Mouse (Mus musculus) right cerebral cortex, adult 18-20 months (tissue): Measurements from ENCODE around the gene Tmem189.

Source experiments
- DNase-seq: peaks from one replicate; pipeline ENCODE4 v3.0.0; 2022; ENCODE audit warnings: mixed read lengths

The Tmem189 gene

DNA sequence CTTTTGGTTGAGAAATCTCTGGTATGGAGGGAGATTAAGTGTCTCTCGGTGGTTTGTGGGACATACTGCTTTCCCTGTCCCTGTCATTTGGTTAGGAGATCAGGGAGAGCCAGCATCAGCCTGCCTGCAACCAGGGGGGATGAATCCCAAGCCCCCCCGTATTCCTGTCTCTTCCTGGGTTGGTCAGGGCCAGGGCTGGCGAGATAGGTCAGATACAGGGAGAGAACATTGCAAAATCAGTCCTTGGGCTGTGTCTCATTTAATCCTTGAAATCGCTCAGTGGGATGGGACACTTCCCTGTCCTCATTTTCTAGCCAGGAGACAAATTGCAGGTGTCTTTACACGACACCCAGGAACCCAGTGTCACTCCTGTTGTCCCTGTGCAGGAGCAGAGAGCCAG is 10.4 kb upstream of the Tmem189 start:
- no peak for DNase-seq

DNA sequence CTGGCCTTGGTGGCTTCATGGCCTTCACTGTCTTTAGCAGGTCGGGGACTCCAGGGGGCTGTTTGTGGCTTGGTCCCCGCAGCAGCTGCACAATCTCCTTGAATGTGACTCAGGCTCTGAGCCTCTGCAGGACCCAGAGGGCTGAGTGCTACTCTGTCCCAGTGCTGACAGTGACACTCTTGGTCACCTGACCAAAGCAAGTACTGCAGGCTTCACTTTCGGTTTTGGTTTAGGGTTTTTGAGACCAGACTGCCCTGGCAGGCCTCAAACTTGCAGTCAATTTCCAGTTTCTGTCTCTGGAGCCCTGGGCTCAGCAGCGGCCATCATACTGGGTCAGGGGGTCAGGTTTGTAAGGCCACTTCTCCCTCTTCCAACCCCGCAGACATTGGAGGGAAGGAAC is 8.3 kb upstream of the Tmem189 start:
- no peak for DNase-seq

DNA sequence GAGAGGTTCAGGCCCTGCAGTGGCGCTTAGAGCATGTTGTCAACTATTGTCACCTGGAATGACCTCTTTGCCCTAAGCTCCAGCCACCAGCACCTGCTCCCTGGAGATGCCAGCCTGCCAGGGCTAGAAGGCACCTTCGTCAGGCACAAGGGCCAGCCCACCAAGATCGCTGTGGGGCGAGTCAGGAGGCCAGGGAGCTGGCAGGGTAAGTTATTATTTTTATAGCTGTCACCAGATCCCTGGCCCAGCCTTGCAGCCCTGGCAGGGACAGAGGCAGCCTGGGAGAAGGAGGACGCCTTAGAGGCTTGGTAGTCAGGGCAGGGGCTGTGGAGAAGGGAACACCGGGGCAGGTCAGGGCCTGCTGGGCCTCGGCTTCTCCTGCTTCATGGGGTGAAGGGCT is 6.5 kb upstream of the Tmem189 start:
- no peak for DNase-seq

DNA sequence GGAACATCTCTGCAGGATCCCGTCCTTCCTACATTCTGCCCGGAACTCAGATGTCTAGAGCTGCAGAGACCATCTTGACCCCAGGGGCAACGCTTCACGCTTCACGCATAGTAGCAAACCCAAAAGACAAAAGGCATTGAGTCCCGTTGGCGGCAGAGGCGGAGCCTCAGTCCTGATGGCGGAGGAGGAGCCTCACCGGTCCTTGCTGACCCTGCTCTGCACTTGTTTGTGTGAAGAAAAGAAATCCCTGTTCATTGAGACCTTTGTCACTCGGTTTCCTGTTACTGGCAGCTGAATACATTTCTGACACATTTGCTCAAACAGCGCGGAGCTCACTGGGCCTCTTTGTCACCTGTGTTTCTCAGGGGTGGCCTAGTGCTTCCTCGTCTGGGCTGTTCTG is 5.9 kb upstream of the Tmem189 start:
- no peak for DNase-seq

DNA sequence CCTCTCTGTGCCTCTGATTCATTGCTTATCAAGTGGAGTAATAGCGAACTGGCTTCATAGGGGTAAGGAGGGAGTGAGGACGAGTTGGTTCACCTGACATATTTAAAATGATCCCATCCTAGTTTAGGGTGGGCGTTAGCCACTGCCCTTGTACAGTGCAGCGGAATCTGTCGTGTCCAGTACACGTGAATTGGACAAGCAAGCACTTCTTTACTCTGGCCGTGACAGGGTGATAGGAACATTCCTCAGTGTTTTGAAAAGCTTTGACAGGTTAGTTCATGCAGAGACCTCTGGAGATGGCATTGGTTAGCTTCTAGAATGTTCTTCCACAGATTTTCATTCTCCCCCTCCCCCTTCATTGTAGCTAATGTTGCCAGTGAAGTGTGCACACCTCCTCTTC is 5.3 kb upstream of the Tmem189 start:
- DNase-seq: no peak

DNA sequence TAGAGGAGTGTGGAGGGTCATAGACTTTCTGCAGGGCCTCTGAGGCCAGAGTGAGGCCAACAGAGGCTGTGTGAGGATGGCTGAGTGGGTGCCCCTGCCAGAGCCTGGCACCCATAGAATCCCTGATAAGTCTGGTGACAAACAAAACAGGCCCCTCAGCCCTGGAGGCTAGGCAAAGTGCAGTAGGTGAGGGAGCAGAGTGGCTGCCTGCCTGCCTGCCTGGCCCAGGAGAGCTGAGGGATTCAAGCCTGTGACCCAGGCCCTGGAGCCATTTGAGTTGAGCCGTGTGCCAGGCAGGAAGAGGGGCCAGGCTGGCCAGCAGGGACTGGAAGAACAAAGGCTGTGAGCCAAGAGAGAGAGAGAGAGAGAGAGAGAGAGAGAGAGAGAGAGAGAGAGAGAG is 4.6 kb upstream of the Tmem189 start:
- no peak for DNase-seq

DNA sequence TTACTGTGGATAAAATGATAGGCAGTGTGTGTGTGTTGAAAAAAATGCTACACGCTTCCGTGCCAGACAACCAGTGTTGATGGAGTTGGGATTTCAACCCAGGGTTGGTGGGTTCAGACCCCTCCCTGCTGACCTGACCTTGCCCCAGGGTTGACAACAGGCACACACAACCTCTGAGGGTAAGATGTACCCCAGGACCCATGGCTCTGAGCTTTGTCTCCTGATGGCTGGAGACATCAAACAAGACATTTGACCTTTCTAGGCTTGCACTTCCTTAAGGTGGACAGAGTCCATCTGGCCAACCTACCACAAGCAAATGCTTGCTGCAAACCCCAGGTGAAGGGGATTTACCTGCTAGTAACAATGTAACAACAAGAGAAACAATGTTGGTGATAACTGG is 3.9 kb upstream of the Tmem189 start:
- DNase-seq: no peak

DNA sequence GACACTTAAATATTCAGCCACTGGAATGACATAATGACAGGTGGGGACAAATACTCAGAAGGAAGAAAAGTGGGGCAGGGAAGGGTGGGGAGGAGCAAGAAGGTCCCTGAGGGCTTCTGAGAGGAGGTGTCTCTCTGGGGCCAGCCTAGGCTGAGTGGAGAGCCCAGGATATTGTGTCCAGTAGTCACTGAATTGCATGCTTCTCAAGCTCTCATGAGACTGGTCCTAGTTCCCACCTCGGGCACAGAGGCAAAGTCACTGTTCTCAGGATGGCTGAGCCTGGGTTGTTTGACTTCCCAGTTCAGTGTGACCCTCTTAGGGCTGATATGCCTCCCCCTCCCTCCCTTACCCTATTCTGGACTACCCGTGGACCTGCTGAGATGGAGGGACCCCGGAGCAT is 3.2 kb upstream of the Tmem189 start:
- DNase-seq: no peak

DNA sequence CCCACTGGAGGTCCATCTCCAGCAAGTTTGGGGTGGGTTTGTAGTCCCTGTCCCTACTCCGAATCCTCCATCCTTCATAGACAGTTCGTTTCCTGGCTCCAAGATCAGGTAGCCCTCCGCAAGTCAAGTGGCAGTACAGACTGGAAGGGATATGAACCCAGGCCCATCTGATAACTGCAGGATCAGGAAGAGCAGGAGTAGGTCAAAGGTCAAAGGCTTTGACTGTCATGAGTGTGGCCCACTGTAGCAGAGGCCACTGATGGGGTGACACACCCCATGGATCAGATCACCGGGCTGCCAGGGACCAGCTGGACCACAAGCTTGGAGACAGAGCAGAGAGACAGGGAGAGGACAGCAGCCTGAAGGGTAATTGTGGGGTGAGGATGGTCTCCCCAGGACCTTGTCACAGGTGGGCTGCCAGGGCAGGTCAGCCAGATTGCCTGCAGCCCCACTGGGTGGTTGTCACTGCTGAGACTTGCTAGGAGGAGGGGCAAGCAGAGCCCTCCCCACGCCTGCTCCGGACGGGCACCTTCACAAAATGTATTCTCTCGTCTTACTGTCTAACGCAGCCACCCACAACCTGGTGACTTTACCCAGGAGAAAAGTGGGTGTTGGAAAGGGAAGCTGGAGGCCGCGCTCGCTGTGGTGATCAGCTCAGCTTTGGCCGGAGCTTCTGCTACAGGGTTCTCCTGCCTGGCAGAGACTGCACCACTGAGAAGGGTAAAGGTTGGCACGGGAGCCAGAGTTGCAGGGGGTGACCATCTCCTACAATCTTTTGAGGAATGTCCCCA is 2.4 kb upstream of the Tmem189 start:
- DNase-seq: peak; percentile 68

DNA sequence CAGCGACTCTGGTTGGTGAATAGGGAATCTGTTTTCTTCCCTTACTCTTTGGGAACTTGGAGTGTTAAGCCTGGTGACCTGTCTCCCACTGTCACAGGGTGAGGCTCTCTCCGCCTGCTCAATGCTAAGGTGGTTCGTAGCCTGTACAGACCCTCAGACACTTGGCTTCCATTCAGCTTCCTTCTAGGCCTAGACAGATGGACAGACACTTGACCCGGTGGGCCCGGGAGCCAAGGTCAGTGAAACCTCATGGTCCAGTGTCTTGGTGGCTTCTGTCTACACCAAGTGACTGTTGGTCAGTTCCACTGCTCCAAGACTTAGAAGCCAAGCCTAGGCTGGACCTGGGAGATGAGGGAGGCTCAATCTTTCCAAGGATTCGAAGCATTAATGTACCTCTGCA is 1.8 kb upstream of the Tmem189 start:
- no peak for DNase-seq

DNA sequence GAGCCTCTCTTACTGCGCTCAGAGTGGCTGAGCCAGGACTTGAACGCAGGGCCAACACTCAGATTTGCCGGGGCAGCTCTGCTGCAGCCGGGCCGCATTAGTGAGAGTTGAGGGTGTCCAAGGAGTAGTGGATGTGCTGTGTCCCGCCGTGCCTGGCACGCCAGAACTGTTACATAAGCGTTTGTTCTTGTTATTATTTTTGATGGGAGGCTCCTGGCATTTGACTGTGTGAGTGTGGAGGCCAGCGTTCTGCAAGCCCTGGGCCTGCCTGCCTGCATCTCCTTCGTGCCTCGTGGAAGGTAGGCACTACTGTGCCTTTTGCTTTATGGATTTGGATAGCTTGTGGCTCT is 1.3 kb upstream of the Tmem189 start:
- DNase-seq: peak; percentile 32

DNA sequence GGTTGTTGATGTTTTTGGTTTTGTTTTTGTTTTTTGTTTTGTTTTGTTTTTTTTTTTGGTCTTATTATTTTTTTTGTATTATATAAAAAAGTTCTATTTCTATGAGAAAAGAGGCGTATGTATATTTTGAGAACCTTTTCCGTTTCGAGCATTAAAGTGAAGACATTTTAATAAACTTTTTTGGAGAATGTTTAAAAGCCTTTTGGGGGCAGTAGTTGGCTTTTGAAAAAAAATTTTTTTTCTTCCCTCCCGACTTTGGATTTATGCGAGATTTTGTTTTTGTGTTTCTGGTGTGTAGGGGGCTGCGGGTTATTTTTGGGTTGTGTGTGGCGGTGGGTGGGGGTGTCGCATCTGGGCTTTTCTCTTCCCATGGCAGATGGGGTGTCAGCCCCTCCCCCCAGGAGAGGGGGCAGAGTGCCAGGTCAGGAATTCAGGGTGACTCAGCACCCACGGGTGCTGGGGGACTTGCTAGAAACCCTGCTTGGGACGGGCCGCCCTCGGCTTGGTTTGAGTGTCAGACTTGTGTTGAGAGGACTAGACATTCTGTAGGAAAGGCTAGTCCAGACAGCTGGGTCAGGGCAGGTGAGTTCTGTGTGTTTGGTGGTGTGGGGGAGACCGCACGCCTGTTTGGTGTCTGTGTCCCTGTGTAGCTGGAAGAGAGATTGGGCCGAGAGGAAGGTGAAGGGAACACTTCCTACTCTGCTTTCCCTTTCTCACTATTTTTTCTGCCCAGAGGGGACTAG is 768 bp upstream of the Tmem189 start:
- peak; percentile 55 for DNase-seq

DNA sequence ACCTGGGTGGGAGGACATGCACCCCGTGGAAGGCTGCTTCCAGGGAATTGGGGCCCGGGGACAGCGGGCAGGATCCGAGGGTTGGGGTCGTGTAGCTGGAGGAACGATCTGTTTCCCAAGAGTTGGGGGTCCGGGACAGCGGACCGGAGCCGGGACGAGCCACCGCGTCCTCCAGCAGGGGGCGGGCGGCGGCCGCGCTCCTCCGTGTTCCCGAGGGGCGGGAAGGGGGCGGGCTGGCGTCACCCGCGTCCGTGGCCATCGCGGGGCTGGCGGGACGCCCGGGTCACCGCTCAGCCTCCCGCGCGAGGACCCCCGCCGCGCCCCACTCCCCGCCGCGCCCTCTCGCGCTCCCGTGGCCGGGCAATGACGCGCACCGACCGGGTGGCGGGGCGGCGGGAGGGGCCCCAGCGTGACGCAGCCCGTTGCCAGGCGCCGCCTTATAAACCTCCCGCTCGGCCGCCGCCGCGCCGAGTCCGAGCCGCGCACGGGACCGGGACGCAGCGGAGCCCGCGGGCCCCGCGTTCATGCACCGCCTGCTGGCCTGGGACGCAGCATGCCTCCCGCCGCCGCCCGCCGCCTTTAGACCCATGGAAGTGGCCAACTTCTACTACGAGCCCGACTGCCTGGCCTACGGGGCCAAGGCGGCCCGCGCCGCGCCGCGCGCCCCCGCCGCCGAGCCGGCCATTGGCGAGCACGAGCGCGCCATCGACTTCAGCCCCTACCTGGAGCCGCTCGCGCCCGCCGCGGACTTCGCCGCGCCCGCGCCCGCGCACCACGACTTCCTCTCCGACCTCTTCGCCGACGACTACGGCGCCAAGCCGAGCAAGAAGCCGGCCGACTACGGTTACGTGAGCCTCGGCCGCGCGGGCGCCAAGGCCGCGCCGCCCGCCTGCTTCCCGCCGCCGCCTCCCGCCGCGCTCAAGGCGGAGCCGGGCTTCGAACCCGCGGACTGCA is 847 bp downstream of the Tmem189 start, which contains the start of gene Cebpb:
Gene Cebpb (plus strand): TSS at position 418 of the 954 bp plus-strand sequence.
- DNase-seq: peak; percentile 82

DNA sequence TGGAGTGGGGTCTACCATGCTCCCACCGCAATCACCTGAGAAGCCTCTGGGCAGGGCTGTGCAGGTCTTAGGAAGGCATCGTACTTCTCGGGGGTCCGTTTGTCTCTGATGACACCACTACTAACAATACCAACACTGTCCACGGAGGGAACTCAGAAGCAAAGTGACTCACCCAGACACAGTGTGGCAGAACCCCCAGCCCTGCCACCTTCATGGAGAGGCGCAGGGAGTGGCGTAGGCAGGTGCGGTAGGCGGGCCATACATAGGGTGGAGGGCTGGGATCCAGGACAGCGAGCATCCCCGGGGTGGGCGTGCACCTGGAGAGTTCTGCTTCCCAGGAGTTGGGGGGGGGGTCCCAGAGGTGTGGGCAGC is 1.5 kb downstream of the Tmem189 start:
- DNase-seq: peak; percentile 47

DNA sequence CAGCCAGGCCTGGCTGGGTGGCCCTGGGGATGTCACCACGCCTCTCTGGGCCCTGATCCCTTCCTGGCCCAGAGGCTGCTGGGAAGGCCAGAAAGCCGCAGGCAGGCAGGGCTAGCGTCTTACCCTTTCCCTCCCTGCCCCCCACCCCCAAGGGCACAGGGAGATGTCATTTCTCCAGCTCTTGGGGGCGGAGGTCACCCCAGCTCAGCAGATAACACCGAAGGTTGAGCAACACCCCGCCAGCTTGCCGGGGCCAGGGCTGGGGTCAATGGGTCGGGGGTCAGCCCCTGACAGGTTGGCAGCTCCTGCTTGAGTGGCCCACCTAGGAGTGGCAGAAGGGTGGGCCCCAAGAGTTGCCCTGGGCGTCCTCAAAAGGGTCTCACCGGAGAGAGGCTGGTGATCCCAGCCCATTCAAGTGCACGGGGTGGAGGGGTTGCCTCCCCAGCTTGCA is 1.9 kb downstream of the Tmem189 start:
- DNase-seq: no peak

DNA sequence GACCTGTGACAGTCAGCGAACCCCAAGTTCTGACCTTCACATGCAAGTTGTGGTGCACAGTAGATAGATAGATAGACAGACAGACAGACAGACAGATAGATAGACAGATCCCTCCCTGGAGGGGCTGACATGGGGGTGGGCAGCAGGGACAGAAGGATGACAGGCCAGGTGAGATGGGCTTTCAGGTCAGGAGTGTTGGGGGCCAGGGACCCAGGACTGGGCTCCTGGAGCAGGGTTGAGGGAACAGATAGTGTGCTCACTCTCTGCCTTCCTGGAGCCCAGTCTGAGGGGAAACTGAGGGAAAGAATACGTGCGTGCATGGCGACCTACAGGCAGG is 2.4 kb downstream of the Tmem189 start:
- DNase-seq: no peak

DNA sequence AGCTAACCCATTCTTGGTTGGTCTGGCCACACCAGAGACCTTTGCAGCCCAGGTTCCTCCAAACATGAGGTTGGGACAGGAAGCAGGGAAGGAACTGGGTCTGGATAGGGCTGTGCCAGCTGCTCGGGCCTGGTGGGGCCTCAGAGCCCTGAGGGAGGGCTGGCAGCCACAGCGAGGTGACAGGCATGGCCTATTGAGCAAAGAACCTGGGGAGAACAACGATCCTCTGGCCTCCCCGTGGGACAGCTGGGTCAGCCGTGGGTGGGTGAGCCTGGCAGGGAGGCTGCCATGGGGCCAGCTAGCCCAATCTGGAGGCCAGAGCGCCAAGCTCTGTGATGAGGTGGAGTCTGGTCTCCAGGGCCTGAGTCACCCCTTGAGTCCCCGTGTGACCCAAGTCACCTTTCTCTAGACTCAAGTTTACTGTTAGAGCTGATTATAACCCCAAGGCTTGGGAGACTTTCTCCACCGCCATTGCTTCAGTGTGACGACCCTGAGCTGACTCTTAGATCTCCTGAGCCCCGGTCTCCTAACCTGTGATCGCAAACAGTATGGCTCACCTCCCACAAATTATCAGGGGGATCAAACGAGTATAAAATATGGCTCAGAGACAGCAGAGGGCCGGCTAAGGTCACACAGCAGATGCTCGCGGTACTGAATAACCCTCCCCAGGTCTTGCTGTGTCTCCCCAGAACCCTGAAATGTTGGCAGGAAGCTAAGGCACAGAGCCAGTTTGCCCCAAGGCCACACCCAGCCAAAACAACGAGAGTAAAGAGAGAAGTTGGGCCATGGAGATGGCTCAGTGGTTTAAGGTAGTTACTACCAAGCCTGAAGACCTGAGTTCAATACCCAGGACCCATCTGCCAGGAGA is 3.0 kb downstream of the Tmem189 start:
- DNase-seq: no peak

DNA sequence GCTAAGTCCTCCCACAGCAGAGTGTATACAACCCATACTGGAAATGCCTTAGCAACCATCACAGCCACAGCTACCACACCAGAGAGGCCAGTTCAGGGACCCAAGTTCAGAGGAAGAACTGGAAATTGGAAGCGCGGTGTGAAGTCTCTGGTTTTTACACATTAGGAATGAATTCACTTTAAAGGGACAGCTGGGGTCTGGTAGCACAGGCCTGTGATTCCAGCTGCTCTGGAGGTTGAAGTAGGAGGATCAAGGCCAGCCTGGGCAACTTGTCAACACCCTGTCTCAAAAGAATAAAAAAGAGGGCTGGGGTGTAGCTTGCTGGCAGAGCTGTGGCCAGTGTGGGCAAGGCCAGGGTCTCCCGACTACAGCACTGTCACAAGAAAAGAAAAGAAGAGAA is 3.8 kb downstream of the Tmem189 start:
- DNase-seq: no peak

DNA sequence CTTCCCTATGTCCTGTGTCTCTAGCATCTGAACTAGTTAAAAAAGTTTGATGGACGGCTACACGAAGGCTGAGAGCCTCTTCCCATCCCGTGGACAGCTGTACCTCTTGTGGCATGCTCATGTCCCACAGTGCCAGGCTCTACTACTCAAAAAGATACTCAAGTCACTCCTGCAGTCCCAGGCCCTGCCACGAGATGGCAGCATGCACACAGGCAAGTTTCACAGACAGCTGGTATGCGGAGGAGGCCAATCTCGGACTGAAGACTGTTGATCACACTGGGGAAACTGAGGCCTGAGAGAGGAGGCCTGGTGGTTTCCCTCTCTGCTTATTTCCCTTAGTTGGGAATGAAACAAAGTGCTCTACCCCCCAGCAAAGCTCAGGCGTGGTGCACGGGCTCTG is 4.5 kb downstream of the Tmem189 start:
- peak; percentile 92 for DNase-seq

DNA sequence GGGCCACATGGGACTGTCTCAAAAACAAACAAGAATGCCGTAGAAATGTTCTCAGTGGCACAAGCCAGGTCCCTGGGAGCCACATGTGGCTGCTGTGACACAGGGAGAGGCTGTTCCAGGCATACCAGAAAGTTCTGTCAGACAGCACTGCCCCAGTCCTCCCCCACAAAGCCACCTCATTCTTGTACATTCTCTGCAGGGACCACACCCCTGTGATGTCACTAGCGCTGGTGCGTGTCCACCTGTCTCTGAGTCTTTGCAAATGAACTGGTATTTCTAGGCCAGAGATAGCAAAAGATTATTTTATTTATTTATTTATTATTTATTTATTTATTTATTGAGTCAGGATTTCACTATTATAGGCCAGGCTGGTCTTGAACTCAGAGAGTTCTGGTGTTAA is 5.9 kb downstream of the Tmem189 start:
- no peak for DNase-seq

DNA sequence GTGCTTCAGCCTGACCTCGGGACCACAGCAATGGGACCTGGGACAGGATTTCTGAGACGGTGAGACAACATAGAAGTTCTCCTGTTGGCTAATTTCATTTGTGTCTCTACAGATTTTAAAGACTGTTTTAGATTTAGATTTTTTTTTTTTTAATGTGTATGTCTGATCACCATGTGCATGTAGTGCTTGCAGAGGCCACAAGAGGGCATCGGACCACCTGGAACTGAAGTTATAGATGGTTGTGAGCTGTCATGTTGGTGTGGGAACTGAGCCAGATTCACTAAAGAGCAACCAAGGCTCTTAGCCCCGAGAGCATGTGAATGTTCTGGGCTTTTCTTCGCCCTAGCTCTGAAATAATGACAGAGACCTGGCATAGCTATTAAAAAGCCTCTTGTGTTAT is 9.0 kb downstream of the Tmem189 start:
- no peak for DNase-seq

DNA sequence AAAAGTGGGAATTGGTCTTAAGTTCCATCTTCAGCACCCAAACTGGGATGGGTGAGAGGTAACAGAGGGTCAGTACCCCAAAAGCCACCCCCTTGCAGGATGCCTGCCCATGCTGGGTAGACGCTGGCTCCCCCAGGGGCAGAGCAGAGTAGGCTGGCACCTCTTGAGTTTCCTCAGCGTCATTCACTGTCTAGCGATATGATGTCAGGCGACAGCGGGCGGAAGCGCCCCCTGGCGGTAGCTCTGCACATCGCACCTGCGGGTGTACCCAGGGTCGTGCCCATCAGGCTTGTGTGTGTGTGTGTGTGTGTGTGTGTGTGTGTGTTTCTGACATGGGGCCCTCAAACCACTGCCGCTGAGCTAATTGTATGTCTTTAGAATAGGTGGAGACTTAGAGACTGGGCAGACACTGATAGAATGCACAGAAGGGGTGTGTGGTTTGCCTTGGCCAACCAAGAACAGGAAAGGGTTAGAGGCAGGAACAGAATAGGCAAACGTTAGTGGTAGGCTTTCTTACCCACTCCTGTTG is 9.7 kb downstream of the Tmem189 start:
- peak; percentile 67 for DNase-seq
